Mouse (Mus musculus): Measurements from ENCODE around the gene Atp5f1.
A peak's percentile ranks its signal among the peaks of the same experiment; 100 is the strongest.

Atp5f1 gene

GRCm38 (mm10) chr3:105900266-105900665 lies 59.6 kb downstream of the Atp5f1 start:
- no peak for DNase-seq (ENCODE audit: low spot score in 2 of 2)

- peak; percentile 65 to 76 for DNase-seq (ENCODE audit: low spot score in 2 of 2)
Measured at GRCm38 (mm10) chr3:105899394-105900147, 60.3 kb downstream of the Atp5f1 start.

- no peak for DNase-seq (ENCODE audit: low spot score in 2 of 2)
Measured at GRCm38 (mm10) chr3:105898861-105899260, 61.0 kb downstream of the Atp5f1 start.

- peak in 1 of 2 experiments; percentile 33 for DNase-seq (ENCODE audit: low spot score in 2 of 2)
Measured at GRCm38 (mm10) chr3:105898325-105898724, 61.6 kb downstream of the Atp5f1 start.

- DNase-seq (ENCODE audit: low spot score in 2 of 2), result no peak
Measured at GRCm38 (mm10) chr3:105896811-105897210, 63.1 kb downstream of the Atp5f1 start.

GRCm38 (mm10) chr3:105894601-105895592 lies 65.0 kb downstream of the Atp5f1 start:
- DNase-seq (ENCODE audit: low spot score in 2 of 2), result peak; percentile 91 to 93

GRCm38 (mm10) chr3:105893941-105894391 lies 65.9 kb downstream of the Atp5f1 start:
- DNase-seq (ENCODE audit: low spot score in 2 of 2), result peak in 1 of 2 experiments; percentile 39

Data from urinary bladder, adult 18-20 months (tissue).